Mouse (Mus musculus): Measurements from ENCODE around the gene Grin2d. TPM values are rescaled to one million over a fixed set of nuclear protein-coding genes. Genes with fewer than 3 reads are reported as not detected.
"Not testable (repeated sequence)": the region's sequence is repeated elsewhere in the genome, so short reads cannot be mapped to it uniquely, and the experiment has no call there.

Gene Grin2d
- 0.48 TPM in 2 replicates for polyA plus RNA-seq (2015; fragmentation: Nextera tagmentation; extraction: Ambion mirVana)

GRCm38 (mm10) chr7:45878278-45878677 is at the start of gene Grin2d:
Grin2d (minus strand) TSS chr7:45878378.
- H3K9ac ChIP-seq; ATAC-seq; H3K27ac ChIP-seq; H3K4me3 ChIP-seq; H3K4me2 ChIP-seq; H3K9me3 ChIP-seq (replicated peaks); H3K27me3 ChIP-seq: not testable (repeated sequence)
- 96% methylated on average over 1 of the region's 1 CpGs for WGBS
- peaks cover 88% of the 10 kb centered on the region for H3K36me3 ChIP-seq (ENCODE audit: poor library complexity, severe bottlenecking)
- H3K4me1 ChIP-seq, result peaks cover 18% of the 10 kb centered on the region

GRCm38 (mm10) chr7:45924429-45924816 is 46.2 kb upstream of the Grin2d start:
- Histone ChIP-seq H3K27ac (no peak overlapping the region), H3K4me1 (peaks cover 10% of the 10 kb centered on the region), H3K4me2 (peak overlapping the region; percentile 65), H3K9ac (no peak overlapping the region), H3K9me3 (replicated peaks) (0 out of 2 replicates have a peak, but pooled peaks cover 5% of the 10 kb centered on the region), H3K36me3 (ENCODE audit: poor library complexity, severe bottlenecking) (no peaks in the 10 kb centered on the region), H3K27me3 (peaks cover 20% of the 10 kb centered on the region), H3K4me3 (no peak overlapping the region)
- WGBS, result 18% methylated on average over 14 of the region's 14 CpGs
- ATAC-seq, result no peak

GRCm38 (mm10) chr7:45923762-45924428 is 45.7 kb upstream of the Grin2d start, which contains the start of gene Ccdc114:
Ccdc114 (plus strand) TSS chr7:45924072.
- Histone ChIP-seq H3K36me3 (ENCODE audit: poor library complexity, severe bottlenecking) (no peaks in the 10 kb centered on the region), H3K4me2 (peak within 1 kb of the TSS; percentile 65), H3K27me3 (peaks cover 15% of the 10 kb centered on the region), H3K27ac (peak within 1 kb of the TSS; percentile 57), H3K4me1 (peaks cover 10% of the 10 kb centered on the region), H3K9me3 (replicated peaks) (0 out of 2 replicates have a peak, but pooled peaks cover 5% of the 10 kb centered on the region), H3K4me3 (peak within 1 kb of the TSS; percentile 44), H3K9ac (peak within 1 kb of the TSS; percentile 44)
- WGBS, result 10% methylated on average over 24 of the region's 24 CpGs
- ATAC-seq, result peak; percentile 7; the same call in 1 of the 2 replicates

GRCm38 (mm10) chr7:45922928-45923761 is 45.0 kb upstream of the Grin2d start:
- H3K27ac ChIP-seq, result peak overlapping the region; percentile 57
- peaks cover 13% of the 10 kb centered on the region for H3K27me3 ChIP-seq
- WGBS, result 1% methylated on average over 37 of the region's 37 CpGs
- peak overlapping the region; percentile 65 for H3K4me2 ChIP-seq
- H3K9ac ChIP-seq, result peak overlapping the region; percentile 44
- peaks cover 10% of the 10 kb centered on the region for H3K4me1 ChIP-seq
- no peaks in the 10 kb centered on the region for H3K36me3 ChIP-seq (ENCODE audit: poor library complexity, severe bottlenecking)
- peak overlapping the region; percentile 44 for H3K4me3 ChIP-seq
- H3K9me3 ChIP-seq (replicated peaks), result 0 out of 2 replicates have a peak, but pooled peaks cover 5% of the 10 kb centered on the region
- ATAC-seq, result peak; percentile 93

- Histone ChIP-seq H3K27me3 (peaks cover 2% of the 10 kb centered on the region; the same call in 1 of the 2 replicates), H3K4me3 (no peak overlapping the region), H3K27ac (0 out of 2 replicates have a peak overlapping the region, but pooled peaks have one; percentile 57), H3K9ac (no peak overlapping the region), H3K9me3 (replicated peaks) (0 out of 2 replicates have a peak, but pooled peaks cover 5% of the 10 kb centered on the region), H3K36me3 (ENCODE audit: poor library complexity, severe bottlenecking) (no peaks in the 10 kb centered on the region), H3K4me1 (peaks cover 21% of the 10 kb centered on the region), H3K4me2 (peak overlapping the region; percentile 65)
- ATAC-seq, result no peak
- WGBS, result 88% methylated on average over 12 of the region's 12 CpGs
Observed at GRCm38 (mm10) chr7:45921950-45922600, 43.9 kb upstream of the Grin2d start.

GRCm38 (mm10) chr7:45921242-45921621 is 43.1 kb upstream of the Grin2d start, which contains the start of gene Emp3:
Emp3 (minus strand) TSS chr7:45921404.
- Histone ChIP-seq H3K27ac (no peak within 1 kb of the TSS), H3K4me3 (no peak within 1 kb of the TSS), H3K36me3 (ENCODE audit: poor library complexity, severe bottlenecking) (no peaks in the 10 kb centered on the region), H3K9me3 (replicated peaks) (0 out of 2 replicates have a peak, but pooled peaks cover 5% of the 10 kb centered on the region), H3K4me1 (peaks cover 29% of the 10 kb centered on the region), H3K9ac (peak within 1 kb of the TSS; percentile 21; the same call in 1 of the 2 replicates), H3K27me3 (no peaks in the 10 kb centered on the region), H3K4me2 (no peak within 1 kb of the TSS)
- ATAC-seq, result no peak
- 57% methylated on average over 9 of the region's 9 CpGs for WGBS

- ATAC-seq, result no peak
- no peak overlapping the region for H3K27ac ChIP-seq
- peak overlapping the region; percentile 21; the same call in 1 of the 2 replicates for H3K9ac ChIP-seq
- peaks cover 35% of the 10 kb centered on the region for H3K4me1 ChIP-seq
- no peaks in the 10 kb centered on the region for H3K36me3 ChIP-seq (ENCODE audit: poor library complexity, severe bottlenecking)
- WGBS, result 58% methylated on average over 9 of the region's 9 CpGs
- H3K27me3 ChIP-seq, result no peaks in the 10 kb centered on the region
- 0 out of 2 replicates have a peak, but pooled peaks cover 5% of the 10 kb centered on the region for H3K9me3 ChIP-seq (replicated peaks)
- H3K4me2 ChIP-seq, result no peak overlapping the region
- H3K4me3 ChIP-seq, result no peak overlapping the region
Observed at GRCm38 (mm10) chr7:45920583-45921241, 42.5 kb upstream of the Grin2d start.

- H3K27me3 ChIP-seq, result no peaks in the 10 kb centered on the region
- H3K9ac ChIP-seq, result no peak overlapping the region
- H3K4me3 ChIP-seq, result no peak overlapping the region
- H3K27ac ChIP-seq, result no peak overlapping the region
- ATAC-seq, result no peak
- 0 out of 2 replicates have a peak, but pooled peaks cover under 1% of the 10 kb centered on the region for H3K9me3 ChIP-seq (replicated peaks)
- WGBS, result 78% methylated on average over 4 of the region's 4 CpGs
- no peaks in the 10 kb centered on the region for H3K36me3 ChIP-seq (ENCODE audit: poor library complexity, severe bottlenecking)
- peaks cover 39% of the 10 kb centered on the region for H3K4me1 ChIP-seq
- H3K4me2 ChIP-seq, result no peak overlapping the region
Observed at GRCm38 (mm10) chr7:45919761-45920160, 41.6 kb upstream of the Grin2d start.

- Histone ChIP-seq H3K9me3 (replicated peaks) (no peaks in the 10 kb centered on the region), H3K4me1 (peaks cover 39% of the 10 kb centered on the region), H3K9ac (no peak overlapping the region), H3K36me3 (ENCODE audit: poor library complexity, severe bottlenecking) (no peaks in the 10 kb centered on the region), H3K27me3 (no peaks in the 10 kb centered on the region), H3K4me3 (no peak overlapping the region), H3K4me2 (no peak overlapping the region), H3K27ac (no peak overlapping the region)
- WGBS, result 64% methylated on average over 14 of the region's 14 CpGs
- no peak for ATAC-seq
Observed at GRCm38 (mm10) chr7:45919083-45919671, 41.0 kb upstream of the Grin2d start.

GRCm38 (mm10) chr7:45917926-45918325 is 39.7 kb upstream of the Grin2d start:
- no peaks in the 10 kb centered on the region for H3K27me3 ChIP-seq
- 90% methylated on average over 15 of the region's 15 CpGs for WGBS
- 0 out of 2 replicates have a peak, but pooled peaks cover 4% of the 10 kb centered on the region for H3K36me3 ChIP-seq (ENCODE audit: poor library complexity, severe bottlenecking)
- H3K4me3 ChIP-seq, result no peak overlapping the region
- peak overlapping the region; percentile 87; the same call in 1 of the 2 replicates for H3K27ac ChIP-seq
- peaks cover 37% of the 10 kb centered on the region for H3K4me1 ChIP-seq
- ATAC-seq, result no peak
- H3K4me2 ChIP-seq, result no peak overlapping the region
- H3K9ac ChIP-seq, result peak overlapping the region; percentile 58
- no peaks in the 10 kb centered on the region for H3K9me3 ChIP-seq (replicated peaks)

Measured in forebrain, embryonic 13.5 days (tissue).